Mouse (Mus musculus) G1E (cell line): ENCODE results near the gene Mgat3.

Source experiments
- CTCF ChIP-seq: IDR thresholded peaks from 2 replicates; pipeline ENCODE4 v1.5.1; 2012; ENCODE audit warnings: low read depth, low read length, inconsistent platforms, mixed read lengths
- GATA1 ChIP-seq: IDR thresholded peaks from 2 replicates; pipeline ENCODE4 v1.6.1; 2012; ENCODE audit warnings: borderline replicate concordance, low read length, inconsistent platforms, mixed read lengths
- GATA2 ChIP-seq: IDR thresholded peaks from 2 replicates; pipeline ENCODE4 v1.6.1; 2012; ENCODE audit warnings: low read depth, low read length, inconsistent platforms, borderline replicate concordance
- POLR2AphosphoS5 ChIP-seq: IDR thresholded peaks from 2 replicates; pipeline ENCODE4 v1.6.1; 2012; ENCODE audit warnings: low read depth, low read length, inconsistent platforms; ENCODE audit not compliant: insufficient replicate concordance
- TAL1 ChIP-seq: conservative IDR thresholded peaks from 2 replicates; pipeline ENCODE4 v1.6.1; 2012; ENCODE audit warnings: low read depth, low read length, inconsistent platforms, mixed read lengths

- TF ChIP-seq GATA1 (no peak), CTCF (no peak), POLR2AphosphoS5 (no peak), TAL1 (no peak), GATA2 (no peak)
Measured at GRCm38 (mm10) chr15:80134450-80134847, 39.1 kb upstream of the Mgat3 start.
